8 mouse cellular contexts compared by ENCODE assay signal in the genomic region with DNA sequence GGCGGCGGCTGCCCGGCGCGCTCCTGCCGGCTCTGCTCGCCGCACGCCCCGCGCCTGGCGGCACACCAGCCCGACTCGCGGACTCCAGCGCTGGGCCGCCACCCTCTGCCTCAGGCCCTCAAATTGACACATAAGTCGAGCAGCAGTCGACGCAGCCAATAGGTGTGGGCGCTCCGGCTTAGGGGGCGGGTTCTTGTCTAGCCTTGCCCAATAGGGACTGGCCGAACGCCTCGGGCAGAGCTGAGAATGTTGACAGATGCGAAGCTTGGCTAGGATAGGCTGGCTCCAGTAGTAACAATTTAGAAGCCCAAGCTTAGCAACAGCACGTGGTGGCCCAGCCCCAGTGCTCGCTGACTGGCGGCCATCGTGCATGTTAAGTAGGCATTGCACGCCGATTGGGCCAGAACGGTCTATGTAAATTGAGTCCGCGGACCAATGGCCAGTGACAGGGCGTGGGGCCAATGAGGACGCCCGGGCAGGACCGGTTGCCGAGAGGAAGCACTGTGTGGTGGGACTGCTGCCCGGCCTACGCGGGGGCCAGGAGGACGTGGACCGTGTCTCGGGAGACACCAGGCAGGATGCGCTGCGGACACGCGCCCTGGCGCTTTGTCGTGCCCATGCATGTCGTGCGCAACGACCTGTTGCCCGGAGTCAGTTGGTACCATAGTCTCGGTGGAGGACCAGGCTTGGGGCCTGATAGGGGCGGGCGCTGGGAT. TPM values are rescaled to one million over a fixed set of nuclear protein-coding genes. Genes with fewer than 3 reads are reported as not detected.
DNase-seq lines count a peak whose midpoint lies in the region; ATAC-seq lines count a peak whose summit lies in the region.

A gene (minus strand): TSS at position 120 of the 716 bp plus-strand sequence.

- H3K27ac ChIP-seq in lung, embryonic 16.5 days (ENCODE audit: low read length) = peak within 1 kb of the TSS; percentile 99

- WGBS in lung, embryonic 16.5 days = under 1% methylated on average over 57 of the region's 60 CpGs

- peak within 1 kb of the TSS; percentile 90 for H3K4me3 ChIP-seq in lung, embryonic 16.5 days (ENCODE audit: low read length)

- peaks cover 51% of the 10 kb centered on the region for H3K4me1 ChIP-seq in lung, embryonic 16.5 days (replicated peaks; ENCODE audit: control insufficient read depth, insufficient read depth, low read length)

- peak; percentile 100 for DNase-seq in MEL-GATA-1-ER (ENCODE audit: extremely low read depth, low read depth)
- DNase-seq in cerebellum, adult 8-10 months = peak; percentile 99
- peak; percentile 99 for DNase-seq in forelimb bud, embryonic 11.5 days (ENCODE audit: low read depth, low spot score)
- peak; percentile 99 for DNase-seq in layer of hippocampus, adult 9-10 months (ENCODE audit: low spot score)
- DNase-seq in ovary, postnatal 10 days (ENCODE audit: low spot score) = peak; percentile 97
- peak; percentile 97 to 99 for DNase-seq in thymus, postnatal 10 days (ENCODE audit: low spot score in 2 of 2)

- no peaks in the 10 kb centered on the region for H3K36me3 ChIP-seq in lung, embryonic 16.5 days (ENCODE audit: control insufficient read depth, insufficient read depth, low read length)

- no peaks in the 10 kb centered on the region for H3K9me3 ChIP-seq in lung, embryonic 16.5 days (ENCODE audit: control insufficient read depth, low read length)

- peak; percentile 96 to 98 for ATAC-seq in hematopoietic stem cell, adult 5-6 weeks (replicated peaks in 1 of 2; ENCODE audit: insufficient read depth in 1 of 2, low FRiP score in 2 of 2, low TSS enrichment in 1 of 2, low read depth in 1 of 2, poor library complexity in 2 of 2, severe bottlenecking in 2 of 2)
- ATAC-seq in lung, embryonic 16.5 days (ENCODE audit: low read depth) = peak; percentile 97

- no peaks in the 10 kb centered on the region for H3K27me3 ChIP-seq in lung, embryonic 16.5 days (ENCODE audit: control insufficient read depth, insufficient read depth, low read depth, low read length)

- H3K4me2 ChIP-seq in lung, embryonic 16.5 days (ENCODE audit: low read depth, low read length) = peak within 1 kb of the TSS; percentile 94

- H3K9ac ChIP-seq in lung, embryonic 16.5 days (ENCODE audit: low read length) = peak within 1 kb of the TSS; percentile 92

RNA-seq across cellular contexts. Expression of the gene that starts here (rescaled TPM):
- 29.2 and 40.0 TPM in 2 replicates for total RNA-seq in hematopoietic stem cell, adult 5-6 weeks (2017)
- polyA plus RNA-seq in lung, embryonic 16.5 days (2015; fragmentation: Nextera tagmentation; extraction: Ambion mirVana) = 57.4 and 61.1 TPM in 2 replicates

Comparison
In these comparisons a context has a peak if more than half of its experiments do, and no peak if none do; other contexts are left out.
1. Peak in every context shown above with its lines: DNase-seq, ATAC-seq, H3K4me3 ChIP-seq and H3K27ac ChIP-seq.